Comparison of ENCODE assay signal across 9 mouse cellular contexts in genomic region chr4:141142285-141142811, GRCm38 (mm10). TPM values are rescaled to one million over a fixed set of nuclear protein-coding genes. Genes with fewer than 3 reads are reported as not detected.
DNase-seq lines count a peak whose midpoint lies in the region; ATAC-seq and TF ChIP-seq lines count a peak whose summit lies in the region.
"Had no signal": no experiment of that assay in that cellular context is flagged by ENCODE, and none has a peak within 500 bp of the region (broad histone marks: within the 10 kb centered on the region; RNA-seq: fewer than 3 reads in every experiment).

No protein-coding gene starts in this region.

- H3K4me1 ChIP-seq in heart, embryonic 11.5 days (ENCODE audit: control insufficient read depth, insufficient read depth, low read length), result peaks cover 3% of the 10 kb centered on the region; the same call in 1 of the 2 replicates
- peaks cover 16% of the 10 kb centered on the region for H3K4me1 ChIP-seq in liver, postnatal 0 days (ENCODE audit: insufficient read depth)

- H3K27ac ChIP-seq in heart, embryonic 11.5 days (ENCODE audit: low read depth, low read length), result no peak overlapping the region
- no peak overlapping the region for H3K27ac ChIP-seq in liver, postnatal 0 days (ENCODE audit: low read depth)
- H3K27ac ChIP-seq: macrophage had no signal

- TF ChIP-seq EP300 in liver, postnatal 0 days (IDR thresholded peaks at IDR 0.05; ENCODE audit: low read depth), result no peak

- no peak for ATAC-seq in heart, embryonic 11.5 days (replicated peaks; ENCODE audit: insufficient number of reproducible peaks, low FRiP score, low TSS enrichment)
- no peak for ATAC-seq in liver, postnatal 0 days

- no peaks in the 10 kb centered on the region for H3K36me3 ChIP-seq in heart, embryonic 11.5 days (ENCODE audit: control insufficient read depth, insufficient read depth, low read length)
- no peaks in the 10 kb centered on the region for H3K36me3 ChIP-seq in liver, postnatal 0 days (replicated peaks; ENCODE audit: insufficient read depth, low read length)

- no peaks in the 10 kb centered on the region for H3K27me3 ChIP-seq in heart, embryonic 11.5 days (ENCODE audit: control insufficient read depth, insufficient read depth, low read length)
- H3K27me3 ChIP-seq in liver, postnatal 0 days (ENCODE audit: insufficient read depth, low read length), result no peaks in the 10 kb centered on the region

- H3K9me3 ChIP-seq in heart, embryonic 11.5 days (replicated peaks; ENCODE audit: control insufficient read depth, low read length), result no peaks in the 10 kb centered on the region
- H3K9me3 ChIP-seq in liver, postnatal 0 days (ENCODE audit: low read length), result no peaks in the 10 kb centered on the region

- no peak overlapping the region for H3K4me3 ChIP-seq in heart, embryonic 11.5 days (ENCODE audit: low read depth, low read length)
- no peak overlapping the region for H3K4me3 ChIP-seq in liver, postnatal 0 days (ENCODE audit: low read depth, low read length)

- peak; percentile 97 for TF ChIP-seq CTCF in liver, postnatal 0 days (IDR thresholded peaks at IDR 0.05; ENCODE audit: low read depth)

- no peak overlapping the region for H3K9ac ChIP-seq in heart, embryonic 11.5 days (ENCODE audit: low read depth, low read length)
- 0 out of 2 replicates have a peak overlapping the region, but pooled peaks have one; percentile 12 for H3K9ac ChIP-seq in liver, postnatal 0 days (replicated peaks)

- peak; percentile 87 for DNase-seq in CD4-positive, CD25-positive, alpha-beta regulatory T cell, adult 2 months (ENCODE audit: low read depth, low spot score)
- DNase-seq in T-cell, adult 2 months (ENCODE audit: low spot score), result peak; percentile 74
- peak; percentile 81 for DNase-seq in embryo, embryonic 10 days (ENCODE audit: low spot score)
- peak; percentile 80 to 87 for DNase-seq in kidney, postnatal 36 days
- peak; percentile 81 for DNase-seq in liver, postnatal 0 days
- DNase-seq in retina, postnatal 7 days (ENCODE audit: low read depth, low spot score), result peak; percentile 49
- DNase-seq in urinary bladder, postnatal 4 days (ENCODE audit: low spot score in 2 of 2), result peak; percentile 52 to 72

- WGBS in heart, embryonic 11.5 days (ENCODE audit: insufficient replicate concordance), result 26% methylated on average over 9 of the region's 9 CpGs
- 25% methylated on average over 9 of the region's 9 CpGs for WGBS in liver, postnatal 0 days (ENCODE audit: insufficient replicate concordance)

- peak overlapping the region; percentile 41 for H3K4me2 ChIP-seq in heart, embryonic 11.5 days
- H3K4me2 ChIP-seq in liver, postnatal 0 days (ENCODE audit: low read depth, low read length), result peak overlapping the region; percentile 54

RNA-seq across cellular contexts. Expression of gene Szrd1, which starts 2.8 kb away (rescaled TPM):
- polyA plus RNA-seq in heart, embryonic 11.5 days (2014; fragmentation: Nextera tagmentation; extraction: Ambion mirVana), result 23.6 and 25.7 TPM in 2 replicates
- 16.8 and 17.7 TPM in 2 replicates for polyA plus RNA-seq in liver, postnatal 0 days (2015; fragmentation: Nextera tagmentation; extraction: Ambion mirVana)

RNA-seq across cellular contexts. Expression of gene Fbxo42, which starts 5.4 kb away (rescaled TPM):
- 18.5 and 19.3 TPM in 2 replicates for polyA plus RNA-seq in heart, embryonic 11.5 days (2014; fragmentation: Nextera tagmentation; extraction: Ambion mirVana)
- 11.2 and 11.7 TPM in 2 replicates for polyA plus RNA-seq in liver, postnatal 0 days (2015; fragmentation: Nextera tagmentation; extraction: Ambion mirVana)

RNA-seq across cellular contexts. Expression of gene Spata21, which starts 54.2 kb away (rescaled TPM):
- 0.64 TPM in 1 of 2 replicates, not detected in the other for polyA plus RNA-seq in heart, embryonic 11.5 days (2014; fragmentation: Nextera tagmentation; extraction: Ambion mirVana)
- not detected in 2 replicates for polyA plus RNA-seq in liver, postnatal 0 days (2015; fragmentation: Nextera tagmentation; extraction: Ambion mirVana)
- polyA plus RNA-seq: macrophage had no signal
